Mouse (Mus musculus) heart, postnatal 4 days (tissue): ENCODE measurements around the gene Gdf10. TPM values are rescaled to one million over a fixed set of nuclear protein-coding genes. Genes with fewer than 3 reads are reported as not detected.
A peak's percentile ranks its signal among the peaks of the same experiment; 100 is the strongest.

ENCODE experiments used
- DNase-seq: peaks from one replicate; pipeline ENCODE4 v3.0.0; 2021
- total RNA-seq, 2 experiments: library from RNA; stranded (reverse); gene quantifications; 2 replicates each; pipeline ENCODE4 v1.2.3; 2021

Gene Gdf10
- 1 to 10 TPM; 1.7 to 1.9 TPM for total RNA-seq

DNA sequence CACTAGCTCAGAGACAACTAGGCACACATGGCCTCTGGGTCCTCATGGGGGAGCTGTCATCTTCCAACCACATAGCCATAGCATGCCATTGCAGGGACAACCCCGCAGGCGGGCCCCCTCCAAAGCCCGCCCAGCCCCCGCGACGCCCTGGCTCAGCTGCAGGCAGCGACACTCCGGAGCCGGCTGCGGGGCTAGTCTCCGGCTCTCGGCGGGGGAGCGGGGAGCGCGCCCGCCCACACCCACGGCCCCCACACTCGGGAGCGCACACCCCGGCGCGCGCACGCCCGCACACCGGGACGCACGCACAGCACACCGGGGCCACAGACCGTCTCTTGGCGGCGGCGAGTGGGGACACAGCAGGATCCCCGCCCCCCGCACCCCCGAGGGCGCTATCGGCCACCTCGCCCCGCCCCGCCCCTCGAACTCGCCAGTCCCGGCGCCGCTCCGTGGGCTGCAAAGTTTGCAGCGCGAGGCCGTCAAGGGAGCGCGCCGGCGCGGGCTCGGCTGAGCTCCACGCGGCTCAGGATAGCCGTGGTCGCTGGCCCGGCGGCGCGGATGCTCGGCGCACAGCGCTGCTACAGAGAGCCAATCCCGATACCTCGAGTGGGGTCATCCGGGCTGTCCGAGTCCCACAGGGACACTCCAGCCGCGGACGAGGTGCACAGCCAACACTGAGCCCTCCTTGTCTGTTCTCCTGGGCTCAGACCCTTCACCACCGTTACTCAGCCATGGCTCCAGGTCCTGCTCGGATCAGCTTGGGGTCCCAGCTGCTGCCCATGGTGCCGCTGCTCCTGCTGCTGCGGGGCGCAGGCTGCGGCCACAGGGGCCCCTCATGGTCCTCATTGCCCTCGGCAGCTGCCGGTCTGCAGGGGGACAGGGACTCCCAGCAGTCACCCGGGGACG, at the start of gene Gdf10:
Gene Gdf10, plus strand, starts transcription at position 420 of the 903 bp plus-strand sequence.
- peak; percentile 49 for DNase-seq

GRCm38 (mm10) chr14:33878826-33879225, 44.6 kb upstream of the Gdf10 start:
- DNase-seq: no peak

GRCm38 (mm10) chr14:33880236-33880635, 43.2 kb upstream of the Gdf10 start:
- DNase-seq: no peak

DNA sequence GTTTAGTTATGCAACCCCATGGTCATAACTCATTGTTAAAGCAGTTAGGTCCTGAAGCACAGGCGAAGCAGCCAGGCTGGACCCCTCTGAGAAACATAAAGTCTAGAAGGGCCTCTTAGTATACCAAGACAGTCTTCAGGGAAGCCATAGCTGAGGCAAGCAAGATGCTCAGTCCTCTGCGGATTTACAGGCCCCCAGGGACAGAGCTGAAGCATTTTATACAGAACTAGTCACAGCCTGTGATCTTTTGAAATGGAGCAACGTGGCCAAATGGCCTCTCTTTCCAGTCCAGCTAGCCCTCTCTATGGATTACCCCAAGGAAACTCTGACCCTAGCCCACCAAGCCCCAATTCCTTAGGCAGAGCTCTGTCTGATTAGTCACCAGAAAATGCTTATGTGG, 41.9 kb upstream of the Gdf10 start:
- DNase-seq: no peak

DNA sequence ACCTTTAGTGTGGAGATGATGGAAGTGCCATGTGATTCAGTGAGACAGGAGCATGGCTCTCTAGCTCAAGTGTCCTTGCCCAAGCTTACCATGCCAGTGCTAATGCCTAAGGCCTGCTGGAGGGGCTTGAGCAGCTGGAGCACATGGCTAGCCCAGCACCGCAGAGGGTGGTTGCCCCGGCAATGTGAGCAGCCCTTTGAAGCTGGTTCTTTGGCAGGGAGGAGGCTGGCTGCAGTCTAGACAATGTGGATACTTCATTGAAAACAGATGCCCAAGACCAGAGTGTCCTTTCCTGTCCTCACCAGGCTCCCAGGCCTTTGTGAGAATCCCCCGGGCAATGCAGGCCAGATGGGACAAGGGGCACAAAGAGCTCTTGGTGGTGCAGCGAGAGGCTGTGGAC, 40.3 kb upstream of the Gdf10 start:
- no peak for DNase-seq

GRCm38 (mm10) chr14:33885466-33885865, 37.9 kb upstream of the Gdf10 start:
- DNase-seq: no peak

DNA sequence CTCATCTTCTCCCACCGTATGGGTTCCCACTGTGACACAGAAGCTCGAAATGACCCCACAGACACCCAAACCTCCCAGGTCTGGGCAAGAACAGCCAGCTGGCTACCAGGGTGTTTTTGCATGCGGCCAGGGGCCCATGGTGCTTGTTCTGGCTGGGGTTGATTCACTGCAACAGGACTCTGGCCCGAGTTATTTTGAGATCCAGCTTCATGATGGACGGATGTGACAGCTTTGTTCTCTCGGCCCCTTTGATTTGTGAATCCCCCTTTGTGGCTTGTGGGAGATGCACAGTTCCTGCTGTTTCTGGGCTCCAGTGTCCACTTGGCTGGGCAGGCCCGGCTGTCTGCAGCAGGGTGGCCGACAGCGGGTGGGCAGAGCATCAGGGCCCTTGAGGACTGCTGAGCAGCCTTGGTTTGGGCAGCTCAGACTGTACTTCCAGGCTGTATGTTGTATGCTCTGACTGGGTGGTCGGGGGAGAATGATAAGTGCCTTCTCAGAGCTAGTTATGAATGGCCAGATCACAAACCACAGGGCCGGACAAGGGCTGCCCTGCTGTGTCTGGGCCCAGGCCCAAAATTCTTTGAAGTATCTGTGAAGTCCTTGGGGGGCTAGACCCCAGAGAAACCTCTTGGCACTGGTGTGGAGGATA, 34.9 kb upstream of the Gdf10 start:
- no peak for DNase-seq

GRCm38 (mm10) chr14:33889971-33890370, 33.4 kb upstream of the Gdf10 start:
- DNase-seq: no peak

DNA sequence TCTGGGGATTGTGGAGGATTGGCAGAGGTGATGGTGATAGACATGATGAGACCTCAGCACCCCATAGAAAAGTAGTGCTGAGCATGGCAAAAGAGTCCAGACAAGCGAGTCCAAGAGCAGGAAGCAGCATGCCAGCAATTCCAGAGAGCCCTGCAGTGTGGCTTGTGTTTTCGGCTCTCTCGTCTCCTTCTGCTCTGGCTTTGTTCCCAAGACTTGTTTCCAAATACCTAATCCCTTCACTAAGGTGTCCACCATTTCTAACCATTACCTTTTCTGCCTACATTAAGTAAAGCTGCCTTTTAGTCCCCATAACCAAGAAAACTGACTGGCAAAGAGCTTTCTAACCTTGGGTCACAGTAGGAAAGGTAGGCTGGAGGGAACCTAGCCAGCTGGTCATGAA, 31.9 kb upstream of the Gdf10 start:
- DNase-seq: no peak

DNA sequence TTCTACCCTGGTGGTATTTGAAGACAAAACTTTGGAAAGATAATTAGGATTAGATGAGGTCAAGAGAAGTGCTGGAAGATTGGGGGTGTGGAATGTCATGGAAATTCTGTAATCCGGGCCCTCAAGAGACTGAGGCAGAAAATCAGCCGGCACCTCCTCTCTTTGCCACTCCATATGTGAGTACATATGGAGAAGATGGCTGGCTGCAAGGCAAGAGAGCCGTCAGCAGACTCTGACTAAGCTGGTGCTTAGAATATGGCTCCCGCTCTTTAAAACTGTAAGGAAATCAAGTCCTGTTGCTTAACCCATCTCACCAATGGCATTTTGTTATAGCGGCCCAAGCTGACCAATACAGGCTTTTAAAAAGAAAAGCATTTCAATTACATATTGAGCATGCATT, 27.6 kb upstream of the Gdf10 start:
- DNase-seq: no peak

- DNase-seq: peak; percentile 40
These were observed 26.6 kb upstream of the Gdf10 start for GRCm38 (mm10) chr14:33896628-33897300.

- no peak for DNase-seq
These were observed 20.6 kb upstream of the Gdf10 start for GRCm38 (mm10) chr14:33902783-33903182.

DNA sequence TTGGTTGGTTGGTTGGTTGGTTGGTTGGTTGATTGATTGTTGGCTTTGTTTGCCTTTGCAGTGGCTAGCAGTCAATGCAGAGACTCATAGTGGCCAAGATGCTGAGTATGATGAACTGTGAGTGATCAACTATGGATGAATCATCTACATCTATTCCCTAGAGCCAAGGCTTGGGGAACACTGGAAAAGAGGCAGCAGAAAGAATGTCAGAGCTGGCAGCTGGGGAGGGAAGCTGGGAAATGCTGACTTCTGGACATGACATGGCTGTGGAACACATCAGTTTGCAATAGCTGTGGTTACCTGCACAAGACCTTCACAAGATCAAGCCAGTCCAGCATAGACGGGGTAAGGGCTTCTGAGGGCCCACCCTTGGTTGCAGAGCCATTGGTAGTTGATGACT, 20.2 kb upstream of the Gdf10 start:
- no peak for DNase-seq

DNA sequence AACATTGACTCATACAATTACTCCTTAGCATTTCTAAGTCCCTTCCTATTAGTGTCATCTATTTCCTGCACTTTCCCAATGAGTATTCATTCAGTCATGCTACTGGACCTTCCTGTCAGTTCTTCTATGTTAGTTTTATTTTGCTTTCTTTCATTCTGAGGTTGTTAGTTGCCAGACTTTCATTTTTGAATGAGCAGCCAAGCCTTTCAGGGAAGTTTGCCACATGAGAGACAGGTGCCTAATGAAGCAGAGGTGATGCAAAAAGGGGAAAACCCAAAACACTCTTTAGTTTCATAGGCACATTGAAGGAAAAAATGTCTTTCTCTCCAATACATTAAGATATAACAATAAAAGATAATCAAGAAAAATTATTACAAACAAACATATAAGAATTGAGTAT, 18.5 kb upstream of the Gdf10 start:
- no peak for DNase-seq

DNA sequence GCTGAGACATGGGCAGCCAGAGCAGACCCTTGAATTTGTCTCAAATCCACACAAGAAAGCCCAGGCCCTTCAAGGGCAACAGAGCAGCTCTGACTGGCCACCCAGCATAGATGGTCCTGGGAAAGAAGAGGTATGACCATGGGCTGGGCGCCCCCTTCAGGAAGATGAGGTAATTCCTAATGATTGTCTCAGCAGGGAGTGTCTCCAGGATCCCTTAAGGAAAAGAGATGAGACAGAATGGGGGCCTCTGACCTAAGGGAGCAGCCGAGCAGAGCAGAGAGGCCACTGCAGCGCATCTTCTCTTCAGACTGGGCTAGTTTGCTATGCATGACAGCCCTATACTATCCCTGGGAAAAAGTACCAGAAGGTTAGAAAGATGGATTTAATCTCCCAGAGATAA, 9.7 kb upstream of the Gdf10 start:
- DNase-seq: peak; percentile 79

DNA sequence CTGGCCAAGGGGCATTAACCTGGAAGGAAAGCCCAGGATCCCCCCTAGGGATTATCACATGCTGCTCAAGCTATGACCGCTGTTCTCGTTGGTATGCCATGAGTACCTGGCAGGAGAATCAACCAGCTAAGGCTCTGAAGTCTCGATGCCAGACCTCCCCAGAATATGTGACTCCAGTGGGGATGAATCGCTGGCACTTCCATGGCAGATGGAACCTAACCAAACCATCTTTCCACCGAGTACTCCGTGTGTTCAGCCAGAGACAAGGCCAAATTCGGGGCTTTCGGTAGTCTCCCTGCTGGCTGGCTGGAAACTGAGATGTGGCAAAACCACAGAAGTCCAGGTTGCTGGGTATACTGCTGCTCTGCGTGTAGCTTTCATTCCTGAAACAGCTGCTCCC, 9.2 kb upstream of the Gdf10 start:
- DNase-seq: no peak

- DNase-seq: no peak
These were observed 2.4 kb upstream of the Gdf10 start for GRCm38 (mm10) chr14:33920727-33921559.

GRCm38 (mm10) chr14:33922771-33923167, 618 bp upstream of the Gdf10 start:
- DNase-seq: no peak

DNA sequence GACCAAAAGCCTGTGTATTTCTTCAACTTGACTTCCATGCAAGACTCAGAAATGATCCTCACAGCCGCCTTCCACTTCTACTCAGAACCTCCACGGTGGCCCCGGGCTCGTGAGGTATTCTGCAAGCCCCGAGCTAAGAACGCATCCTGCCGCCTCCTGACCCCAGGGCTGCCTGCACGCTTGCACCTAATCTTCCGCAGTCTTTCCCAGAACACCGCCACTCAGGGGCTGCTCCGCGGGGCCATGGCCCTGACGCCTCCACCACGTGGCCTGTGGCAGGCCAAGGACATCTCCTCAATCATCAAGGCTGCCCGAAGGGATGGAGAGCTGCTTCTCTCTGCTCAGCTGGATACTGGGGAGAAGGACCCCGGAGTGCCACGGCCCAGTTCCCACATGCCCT, 8.5 kb downstream of the Gdf10 start:
- DNase-seq: no peak

- peak; percentile 81 for DNase-seq
These were observed 9.7 kb downstream of the Gdf10 start for GRCm38 (mm10) chr14:33932935-33933703.

DNA sequence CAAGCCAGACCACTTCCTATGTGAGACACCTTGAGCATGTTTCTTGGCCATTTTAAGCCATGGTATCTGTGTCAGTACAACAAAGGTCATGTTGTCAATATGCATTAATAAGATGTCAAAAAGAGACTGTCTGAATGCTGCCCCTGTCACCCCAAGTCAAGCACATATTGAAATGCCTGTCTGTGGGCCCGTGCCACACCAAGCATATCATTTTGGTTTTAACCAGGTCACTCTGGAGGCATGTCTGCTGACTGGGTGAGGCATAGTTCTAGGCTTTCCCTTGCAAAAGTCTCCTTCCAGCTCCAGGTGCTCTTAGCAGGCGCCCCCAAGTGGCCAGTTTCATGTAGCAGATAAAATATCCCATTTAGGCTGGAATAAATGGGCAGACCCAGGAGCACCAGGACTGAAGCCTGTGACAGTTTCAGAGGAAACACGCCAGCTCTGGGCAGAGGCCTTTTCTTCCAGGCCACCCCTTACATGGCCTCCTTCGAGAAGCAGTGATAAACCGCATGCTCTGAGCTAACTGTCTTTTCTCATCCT, 10.5 kb downstream of the Gdf10 start:
- peak; percentile 72 for DNase-seq
